Mouse (Mus musculus) CH12.LX (cell line): ENCODE results near the gene Zfp189. TPM values are rescaled to one million over a fixed set of nuclear protein-coding genes. Genes with fewer than 3 reads are reported as not detected.

Source experiments
- DNase-seq: peaks from one replicate; pipeline ENCODE4 v3.0.0-alpha.2; 2013; ENCODE audit errors: extremely low read depth
- H3K27ac ChIP-seq: 2 replicates; pipeline ENCODE4 v1.5.1; 2012; ENCODE audit warnings: low read depth, mild to moderate bottlenecking, control low read depth, moderate library complexity; ENCODE audit not compliant: insufficient read depth
- H3K27me3 ChIP-seq: replicated peaks from 2 replicates; pipeline ENCODE3; 2012; ENCODE audit warnings: inconsistent platforms
- H3K36me3 ChIP-seq, 2 experiments: replicated peaks in 1 of 2; 2 replicates each; pipeline versions ENCODE3 to v1.6.1; 2012; ENCODE audit warnings: inconsistent platforms in 1 of 2, low read length in 1 of 2, mild to moderate bottlenecking in 1 of 2, mixed read lengths in 1 of 2, moderate library complexity in 1 of 2; ENCODE audit not compliant: control insufficient read depth in 1 of 2, insufficient read depth in 1 of 2
- H3K4me1 ChIP-seq, 2 experiments: 2 replicates each; pipeline ENCODE4 v1.6.1; 2012; ENCODE audit warnings: inconsistent platforms in 1 of 2, moderate library complexity in 1 of 2; ENCODE audit not compliant: insufficient read depth in 2 of 2, control insufficient read depth in 1 of 2
- H3K4me2 ChIP-seq: 2 replicates; pipeline ENCODE4 v1.6.1; 2012; ENCODE audit warnings: low read depth, mild to moderate bottlenecking, control low read depth; ENCODE audit not compliant: poor library complexity, insufficient read depth, severe bottlenecking
- H3K4me3 ChIP-seq, 3 experiments: fragments of 150-350 bp in 1 of 3; sonication (generic) in 1 of 3; replicated peaks in 1 of 3; 2 replicates each; pipeline versions ENCODE3 to v1.5.1; 2011 to 2012; ENCODE audit warnings: low read depth in 2 of 3, low read length in 2 of 3, mild to moderate bottlenecking in 2 of 3, moderate library complexity in 2 of 3, control low read depth in 1 of 3, improper control_type of control experiment in 1 of 3, inconsistent platforms in 1 of 3, mixed read lengths in 1 of 3; ENCODE audit not compliant: poor library complexity in 1 of 3
- H3K79me2 ChIP-seq: replicated peaks from 2 replicates; pipeline ENCODE4 v1.6.1; 2012; ENCODE audit warnings: mild to moderate bottlenecking, moderate library complexity; ENCODE audit not compliant: control insufficient read depth, poor library complexity, insufficient read depth, severe bottlenecking; ENCODE audit errors: extremely low read depth
- H3K9ac ChIP-seq: 2 replicates; pipeline ENCODE4 v1.6.1; 2012; ENCODE audit warnings: low read depth, mild to moderate bottlenecking, control low read depth, moderate library complexity; ENCODE audit not compliant: insufficient read depth
- H3K9me3 ChIP-seq: replicated peaks from 2 replicates; pipeline ENCODE3; 2012; ENCODE audit warnings: low read length, inconsistent platforms, mixed read lengths
- CHD1 ChIP-seq: IDR thresholded peaks from 2 replicates; pipeline ENCODE4 v1.6.1; 2012; ENCODE audit warnings: low read depth, low read length, improper control_type of control experiment, inconsistent platforms
- CTCF ChIP-seq, 2 experiments: IDR thresholded peaks in 1 of 2; conservative IDR thresholded peaks in 1 of 2; 2 replicates each; pipeline ENCODE4 v1.5.1; 2011 to 2012; ENCODE audit warnings: low read depth in 2 of 2, low read length in 2 of 2, improper control_type of control experiment in 1 of 2, inconsistent platforms in 1 of 2, mild to moderate bottlenecking in 1 of 2, moderate library complexity in 1 of 2
- HCFC1 ChIP-seq: IDR thresholded peaks from 2 replicates; pipeline ENCODE4 v1.6.1; 2012; ENCODE audit warnings: low read depth, mild to moderate bottlenecking, inconsistent platforms, low read length, improper control_type of control experiment
- IRF4 ChIP-seq: IDR thresholded peaks from 2 replicates; pipeline ENCODE4 v1.6.1; 2014; ENCODE audit warnings: low read depth, mild to moderate bottlenecking, inconsistent platforms, low read length, improper control_type of control experiment
- MXI1 ChIP-seq: IDR thresholded peaks from 2 replicates; pipeline ENCODE4 v1.6.1; 2011; ENCODE audit warnings: mild to moderate bottlenecking, low read depth, low read length, improper control_type of control experiment
- PAX5 ChIP-seq: IDR thresholded peaks from 2 replicates; pipeline ENCODE4 v1.6.1; 2012; ENCODE audit warnings: low read length, inconsistent platforms, mixed read lengths
- POLR2A ChIP-seq: IDR thresholded peaks from 2 replicates; pipeline ENCODE4 v1.6.1; 2011; ENCODE audit warnings: low read depth, mild to moderate bottlenecking, improper control_type of control experiment, low read length
- POLR2AphosphoS2 ChIP-seq: IDR thresholded peaks from 2 replicates; pipeline ENCODE4 v1.6.1; 2011; ENCODE audit warnings: low read depth, low read length, improper control_type of control experiment
- RAD21 ChIP-seq: IDR thresholded peaks from 2 replicates; pipeline ENCODE4 v1.6.1; 2011; ENCODE audit warnings: low read depth, mild to moderate bottlenecking, low read length, improper control_type of control experiment, moderate library complexity
- SMC3 ChIP-seq: IDR thresholded peaks from 2 replicates; pipeline ENCODE4 v1.6.1; 2011; ENCODE audit warnings: low read depth, low read length, improper control_type of control experiment
- TBP ChIP-seq: conservative IDR thresholded peaks from 2 replicates; pipeline ENCODE4 v1.6.1; 2011; ENCODE audit warnings: low read depth, low read length, improper control_type of control experiment
- UBTF ChIP-seq: IDR thresholded peaks from 2 replicates; pipeline ENCODE4 v1.6.1; 2012; ENCODE audit warnings: low read depth, mild to moderate bottlenecking, inconsistent platforms, low read length, improper control_type of control experiment, moderate library complexity
- USF2 ChIP-seq: conservative IDR thresholded peaks from 2 replicates; pipeline ENCODE4 v1.6.1; 2011; ENCODE audit warnings: low read depth, low read length, improper control_type of control experiment
- dilution Hi-C: fragments of 300-500 bp; cut with MboI; formaldehyde crosslinking; loops from 2 replicates; pipeline ENCODE4 v1.14.3; 2020; ENCODE audit warnings: low sequenced_read_pairs; ENCODE audit not compliant: extremely low pct_unique_long_range_greater_than_20kb, extremely low pct_ligation_motif_present
- in situ Hi-C: fragments of 300-500 bp; cut with MboI; formaldehyde crosslinking; loops from 3 replicates; pipeline ENCODE4 v1.14.3; 2019; ENCODE audit warnings: low sequenced_read_pairs, low pct_ligation_motif_present, low pct_unique_long_range_greater_than_20kb, mixed read lengths
- polyA plus RNA-seq: library from polyadenylated mRNA; unstranded; fragments of >175 nt; gene quantifications from 2 replicates; pipeline ENCODE4 v1.2.1, GENCODE M21; 2012; ENCODE audit warnings: low read depth; ENCODE audit not compliant: insufficient read length
- total RNA-seq, 2 experiments: library from RNA; depleted of rRNA; stranded (reverse); fragments of 300-350 nt in 1 of 2; fragments of >200 nt in 1 of 2; gene quantifications; 2 replicates each; pipeline ENCODE4 v1.2.3; 2012 to 2014

Zfp189 gene
- total and polyA plus RNA-seq, 3 experiments = 1.6 to 5.1 (median 4.3) TPM

DNA sequence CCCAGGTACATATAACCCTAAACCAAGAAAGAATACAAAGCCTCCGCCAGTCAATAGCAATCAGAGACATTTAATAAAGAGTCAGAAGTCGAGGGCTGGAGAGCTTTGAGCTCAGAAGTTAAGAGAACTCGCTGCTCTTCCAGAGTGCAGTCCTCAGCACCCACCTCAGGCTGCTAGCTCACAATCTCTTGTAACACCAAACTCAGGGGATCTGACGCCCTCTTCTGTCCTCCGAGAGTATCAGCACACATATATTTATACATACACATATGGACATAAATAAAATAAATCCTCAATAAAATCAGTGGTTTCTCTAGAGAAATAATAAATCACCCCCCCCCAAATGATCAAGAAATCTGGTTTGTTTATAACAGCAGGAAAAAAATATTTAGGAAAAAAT, 1.5 kb upstream of the Zfp189 start:
- H3K36me3 ChIP-seq = peaks cover 6 to 44% of the 10 kb centered on the region in 2 experiments
- peaks cover 3 to 29% of the 10 kb centered on the region in 2 experiments; a peak in 3 of 4 replicates for H3K4me1 ChIP-seq
- H3K27me3 ChIP-seq = no peaks in the 10 kb centered on the region
- peak; percentile 6 to 45; a peak in 2 of 4 replicates for TF ChIP-seq CTCF (conservative IDR thresholded peaks at IDR 0.05 in 1 of 2, IDR thresholded peaks at IDR 0.05 in 1 of 2; ENCODE audit: low read depth in 2 of 2, low read length in 2 of 2)
- TF ChIP-seq IRF4 = no peak
- TF ChIP-seq RAD21 = peak; percentile 20; the same call in 1 of the 2 replicates
- TF ChIP-seq TBP = 0 out of 2 replicates have a peak, but pooled peaks have one; percentile 23
- peaks cover 45% of the 10 kb centered on the region for H3K79me2 ChIP-seq
- H3K9ac ChIP-seq = peak overlapping the region; percentile 92; the same call in 1 of the 2 replicates
- peak overlapping the region; percentile 32 to 90 (median 88) for H3K4me3 ChIP-seq
- H3K4me2 ChIP-seq = peak overlapping the region; percentile 78
- no peaks in the 10 kb centered on the region for H3K9me3 ChIP-seq
- no peak overlapping the region for H3K27ac ChIP-seq
- peak; percentile 67 for DNase-seq
- dilution Hi-C loops = no loop called here
- in situ Hi-C loops = no loop called here

DNA sequence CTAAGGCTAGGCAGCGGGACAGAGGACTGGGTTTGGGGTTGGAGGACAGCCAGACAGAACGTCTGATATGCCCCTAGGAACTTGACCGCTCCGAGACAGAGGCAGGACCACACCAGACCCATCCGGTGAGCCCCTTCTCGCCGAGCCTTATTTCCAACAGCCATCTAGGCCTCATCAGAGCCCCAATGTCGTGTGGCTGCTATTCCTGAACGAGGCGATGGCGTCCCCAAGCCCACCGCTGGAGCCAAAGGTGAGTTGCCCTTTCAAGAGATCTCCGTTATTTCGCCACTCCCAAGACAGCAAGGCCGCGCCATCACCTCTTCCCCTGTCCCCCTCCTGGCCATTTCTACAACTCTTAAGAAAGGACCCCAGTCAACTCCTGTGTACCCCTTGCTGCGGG, 370 bp downstream of the Zfp189 start:
- no peak overlapping the region for H3K27ac ChIP-seq
- H3K36me3 ChIP-seq = peaks cover 8 to 41% of the 10 kb centered on the region in 2 experiments
- peaks cover 3 to 29% of the 10 kb centered on the region in 2 experiments; a peak in 3 of 4 replicates for H3K4me1 ChIP-seq
- in situ Hi-C loops = no loop called here
- TF ChIP-seq USF2 (no peak), POLR2A (no peak), HCFC1 (no peak), SMC3 (no peak), MXI1 (no peak; the same call in 1 of the 2 replicates), PAX5 (no peak)
- TF ChIP-seq, all 38 proteins: peak for 0
- Histone ChIP-seq H3K4me2 (peak overlapping the region; percentile 90), H3K4me3 (peak overlapping the region; percentile 78 to 93 (median 88)), H3K9ac (peak overlapping the region; percentile 37), H3K79me2 (peaks cover 32% of the 10 kb centered on the region), H3K9me3 (no peaks in the 10 kb centered on the region), H3K27me3 (no peaks in the 10 kb centered on the region)
- DNase-seq = peak; percentile 12
- dilution Hi-C loops = no loop called here

GRCm38 (mm10) chr4:49522576-49522975, 1.6 kb downstream of the Zfp189 start:
- Histone ChIP-seq H3K27me3 (no peaks in the 10 kb centered on the region), H3K4me1 (peaks cover 3 to 22% of the 10 kb centered on the region in 2 experiments; a peak in 3 of 4 replicates), H3K79me2 (peaks cover 25% of the 10 kb centered on the region), H3K9me3 (no peaks in the 10 kb centered on the region), H3K27ac (no peak overlapping the region), H3K36me3 (peaks cover 6 to 36% of the 10 kb centered on the region in 2 experiments), H3K4me3 (no peak overlapping the region), H3K4me2 (peak overlapping the region; percentile 90; the same call in 1 of the 2 replicates), H3K9ac (no peak overlapping the region)
- TF ChIP-seq UBTF (no peak), CHD1 (no peak), POLR2AphosphoS2 (no peak)
- in situ Hi-C loops = no loop called here
- no peak for DNase-seq
- dilution Hi-C loops = no loop called here
